Mouse (Mus musculus) adrenal gland, adult 2 months (tissue): ENCODE data around the gene Scgb1b2. TPM values are rescaled to one million over a fixed set of nuclear protein-coding genes. Genes with fewer than 3 reads are reported as not detected.

Experiments used
- DNase-seq: peaks from one replicate; pipeline ENCODE4 v3.0.0; 2021
- long read RNA-seq: library from polyadenylated mRNA; stranded (forward); transcript quantifications from one replicate; pipeline ENCODE4 v2.0.0, GENCODE M21; 2021
- polyA plus RNA-seq: library from polyadenylated mRNA; depleted of rRNA; stranded (reverse); fragments of >200 nt; gene quantifications from 2 replicates; pipeline ENCODE4 v1.2.3, GENCODE M21; 2012; rRNA removed
- total RNA-seq, 2 experiments: library from RNA; stranded (reverse); gene quantifications; 2 replicates each; pipeline ENCODE4 v1.2.3; 2021

Gene Scgb1b2
- not detected for total RNA-seq
- polyA plus RNA-seq, result not detected in 2 replicates
- long read RNA-seq, result 0 reads

DNA sequence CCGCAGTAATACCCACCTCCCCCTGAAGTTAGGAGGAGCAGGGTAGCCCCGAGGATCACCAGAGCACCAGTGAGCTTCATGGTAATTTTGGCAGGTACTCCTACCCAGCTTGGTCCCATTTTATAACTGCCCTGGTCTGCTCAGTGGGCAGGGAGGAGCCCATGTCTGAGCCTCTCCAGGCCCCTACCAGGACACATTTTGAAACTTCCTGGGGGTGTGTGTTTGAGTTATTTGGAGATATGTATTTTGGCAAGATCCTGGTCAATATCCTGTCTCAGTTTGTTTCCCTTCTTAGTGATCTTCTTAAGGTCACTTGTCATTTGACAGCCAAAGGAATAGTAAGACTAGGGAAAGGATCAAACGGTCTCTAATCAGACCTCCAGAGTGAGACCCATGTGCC, at the start of gene Scgb1b2:
TSS of gene Scgb1b2 (minus strand) at position 101 of the 400 bp plus-strand sequence.
- no peak for DNase-seq

DNA sequence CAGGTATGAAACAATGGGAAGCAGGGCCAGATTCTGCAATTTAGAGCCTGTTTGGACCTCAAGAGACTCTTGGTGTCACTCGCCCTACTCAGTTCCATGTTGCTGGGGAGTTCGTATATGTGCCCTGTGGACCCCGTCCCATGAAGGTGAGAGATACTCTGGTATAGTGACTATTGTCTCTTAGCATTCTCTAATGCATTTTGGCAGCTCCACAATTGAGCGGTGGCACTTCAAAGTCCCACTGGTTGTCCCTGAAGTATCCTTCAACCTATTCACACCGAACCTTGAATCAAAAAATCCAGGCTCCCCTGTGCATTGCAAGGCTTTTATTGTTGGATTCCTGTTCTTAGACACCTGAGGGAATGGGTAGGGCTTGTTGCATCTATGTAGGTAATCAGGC, 1.4 kb downstream of the Scgb1b2 start, which contains the start of gene Scgb2b2:
TSS of gene Scgb2b2 (plus strand) at position 301 of the 400 bp plus-strand sequence.
- no peak for DNase-seq

Other genes starting within 250 kb of the Scgb1b2 start
- 100 to 1,000 TPM in 1 of 2 experiments, 10 to 100 TPM in 1; 61.4 to 112 TPM for gene Fxyd5, start 249.3 kb downstream of the Scgb1b2 start, total RNA-seq
- 51.0 and 53.5 TPM in 2 replicates for gene Fxyd5, start 249.3 kb downstream of the Scgb1b2 start, polyA plus RNA-seq
- gene Fxyd7, start 240.4 kb downstream of the Scgb1b2 start, total RNA-seq, result 1 to 10 TPM; 1.3 to 1.4 TPM
- gene Fxyd7, start 240.4 kb downstream of the Scgb1b2 start, polyA plus RNA-seq, result 4.4 and 9.9 TPM in 2 replicates
- gene Fxyd1, start 234.6 kb downstream of the Scgb1b2 start, total RNA-seq, result 100 to 1,000 TPM; 307 to 317 TPM
- gene Fxyd1, start 234.6 kb downstream of the Scgb1b2 start, polyA plus RNA-seq, result 480 and 501 TPM in 2 replicates
- gene Lgi4, start 232.5 kb downstream of the Scgb1b2 start, total RNA-seq, result 1 to 10 TPM; 2.2 to 6.5 TPM
- gene Lgi4, start 232.5 kb downstream of the Scgb1b2 start, polyA plus RNA-seq, result 3.3 and 6.2 TPM in 2 replicates
- 1 to 10 TPM; 1.3 to 3.4 TPM for gene Fxyd3, start 215.1 kb downstream of the Scgb1b2 start, total RNA-seq
- gene Fxyd3, start 215.1 kb downstream of the Scgb1b2 start, polyA plus RNA-seq, result 0.04 and 0.73 TPM in 2 replicates
- 1 to 10 TPM; 1.3 to 2.6 TPM for gene Hpn, start 176.5 kb downstream of the Scgb1b2 start, total RNA-seq
- gene Hpn, start 176.5 kb downstream of the Scgb1b2 start, polyA plus RNA-seq, result 1.2 and 2.4 TPM in 2 replicates
- gene Scn1b, start 164.8 kb downstream of the Scgb1b2 start, total RNA-seq, result 10 to 100 TPM; 10.8 to 27.8 TPM
- gene Scn1b, start 164.8 kb downstream of the Scgb1b2 start, polyA plus RNA-seq, result 30.5 and 61.1 TPM in 2 replicates
- 10 to 100 TPM; 38.5 to 50.1 TPM for gene Gramd1a, start 135.9 kb downstream of the Scgb1b2 start, total RNA-seq
- 208 and 246 TPM in 2 replicates for gene Gramd1a, start 135.9 kb downstream of the Scgb1b2 start, polyA plus RNA-seq
- not detected for gene Scgb2b2, start 1.3 kb downstream of the Scgb1b2 start, total RNA-seq
- not detected in 2 replicates for gene Scgb2b2, start 1.3 kb downstream of the Scgb1b2 start, polyA plus RNA-seq
- not detected for gene Scgb2b3, start 70.3 kb upstream of the Scgb1b2 start, total RNA-seq
- gene Scgb2b3, start 70.3 kb upstream of the Scgb1b2 start, polyA plus RNA-seq, result not detected in 2 replicates
- not detected for gene Scgb1b3, start 83.8 kb upstream of the Scgb1b2 start, total RNA-seq
- gene Scgb1b3, start 83.8 kb upstream of the Scgb1b2 start, polyA plus RNA-seq, result not detected in 2 replicates